Mouse (Mus musculus) liver, embryonic 13.5 days (tissue): Measurements from ENCODE around the gene Dgat2. TPM values are rescaled to one million over a fixed set of nuclear protein-coding genes. Genes with fewer than 3 reads are reported as not detected.

ENCODE experiments used
- ATAC-seq: fragments of 200-750 bp; cut with Nextera tagmentation; 2 replicates; pipeline ENCODE4 v1.8.0; 2017; ENCODE audit warnings: low read depth, mild to moderate bottlenecking, moderate number of reproducible peaks, moderate library complexity
- DNase-seq: peaks from one replicate; pipeline ENCODE4 v3.0.0; 2022
- H3K27ac ChIP-seq: fragments of 300-500 bp; sonication (generic); 2 replicates; pipeline ENCODE4 v1.5.1; 2015; ENCODE audit warnings: moderate library complexity, mild to moderate bottlenecking, inconsistent platforms
- H3K27me3 ChIP-seq: fragments of 300-500 bp; sonication (generic); 2 replicates; pipeline ENCODE4 v1.6.1; 2015; ENCODE audit warnings: mild to moderate bottlenecking, inconsistent platforms
- H3K36me3 ChIP-seq: fragments of 300-500 bp; sonication (generic); 2 replicates; pipeline ENCODE4 v1.6.1; 2015; ENCODE audit warnings: mild to moderate bottlenecking, inconsistent platforms
- H3K4me1 ChIP-seq: fragments of 300-500 bp; sonication (generic); replicated peaks from 2 replicates; pipeline ENCODE4 v1.6.1; 2015; ENCODE audit warnings: inconsistent platforms
- H3K4me2 ChIP-seq: fragments of 300-500 bp; sonication (generic); 2 replicates; pipeline ENCODE4 v1.6.1; 2015; ENCODE audit warnings: inconsistent platforms, mild to moderate bottlenecking, moderate library complexity
- H3K4me3 ChIP-seq: fragments of 300-500 bp; sonication (generic); replicated peaks from 2 replicates; pipeline ENCODE4 v1.5.1; 2015; ENCODE audit warnings: mild to moderate bottlenecking, inconsistent platforms
- H3K9ac ChIP-seq: fragments of 300-500 bp; sonication (generic); 2 replicates; pipeline ENCODE4 v1.6.1; 2015; ENCODE audit warnings: mild to moderate bottlenecking, inconsistent platforms
- H3K9me3 ChIP-seq: fragments of 300-500 bp; sonication (generic); replicated peaks from 2 replicates; pipeline ENCODE4 v1.6.1; 2016; ENCODE audit warnings: inconsistent platforms
- WGBS: fragments of 180-500 bp; shearing (Covaris S2); methylation state at CpG from one replicate; pipeline ENCODE4 v1.1.7; 2015; ENCODE audit not compliant: insufficient replicate concordance; 5-methylcytosine and 5-hydroxymethylcytosine counted together
- polyA plus RNA-seq: library from polyadenylated mRNA; unstranded; fragments of >200 nt; fragmentation: Nextera tagmentation; extraction: Ambion mirVana; gene quantifications from 2 replicates; pipeline ENCODE4 v1.2.1, GENCODE M21; 2015

Gene Dgat2
- polyA plus RNA-seq, 1 experiment from 2014 or later: 71.1 TPM

GRCm38 (mm10) chr7:99215347-99215855, 32.9 kb upstream of the Dgat2 start:
- 48% methylated on average over 8 of the region's 8 CpGs for WGBS
- DNase-seq: no peak
- Histone ChIP-seq H3K4me2 (no peak overlapping the region), H3K36me3 (peaks cover under 1% of the 10 kb centered on the region; the same call in 1 of the 2 replicates), H3K27me3 (0 out of 2 replicates have a peak, but pooled peaks cover 6% of the 10 kb centered on the region), H3K9me3 (no peaks in the 10 kb centered on the region), H3K27ac (no peak overlapping the region), H3K9ac (no peak overlapping the region), H3K4me3 (no peak overlapping the region), H3K4me1 (peaks cover 12% of the 10 kb centered on the region; the same call in 1 of the 2 replicates)
- 0 out of 2 replicates have a peak, but pooled peaks have one; percentile 42 for ATAC-seq

DNA sequence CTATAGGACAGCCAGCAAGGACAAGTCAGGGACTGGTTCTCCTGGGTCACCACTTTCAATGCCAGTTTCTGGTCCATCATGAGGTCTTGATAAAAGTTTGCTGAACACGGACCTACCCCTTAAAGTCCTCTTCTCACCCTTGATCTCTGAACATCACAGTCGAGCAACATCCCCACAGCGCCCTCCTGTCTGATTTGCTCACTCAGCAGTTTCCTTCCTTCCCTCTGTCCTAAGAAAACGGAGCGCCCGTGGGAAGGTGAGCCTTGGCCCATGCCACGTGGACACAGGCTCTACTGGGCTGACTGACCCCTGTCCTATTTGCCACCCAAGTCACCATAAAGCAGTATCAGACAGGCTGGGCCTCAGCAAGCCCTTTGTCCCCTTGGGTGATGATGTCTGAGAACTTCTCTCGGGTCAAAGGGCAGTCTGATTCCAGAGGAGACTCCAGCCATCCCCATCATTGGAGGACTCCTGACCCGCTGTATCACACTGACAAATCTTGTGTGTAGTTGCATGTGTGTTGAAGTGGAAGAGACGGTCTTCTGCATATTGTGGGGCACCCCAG, 32.2 kb upstream of the Dgat2 start:
- Histone ChIP-seq H3K4me1 (peaks cover 12% of the 10 kb centered on the region; the same call in 1 of the 2 replicates), H3K4me2 (no peak overlapping the region), H3K4me3 (no peak overlapping the region), H3K27ac (no peak overlapping the region), H3K36me3 (no peaks in the 10 kb centered on the region), H3K27me3 (0 out of 2 replicates have a peak, but pooled peaks cover 6% of the 10 kb centered on the region), H3K9ac (no peak overlapping the region), H3K9me3 (no peaks in the 10 kb centered on the region)
- DNase-seq (no peak), ATAC-seq (no peak)
- WGBS: 65% methylated on average over 10 of the region's 10 CpGs

GRCm38 (mm10) chr7:99213686-99214085, 31.2 kb upstream of the Dgat2 start:
- WGBS: 59% methylated on average over 2 of the region's 2 CpGs
- peaks cover 15% of the 10 kb centered on the region; the same call in 1 of the 2 replicates for H3K4me1 ChIP-seq
- DNase-seq (no peak), ATAC-seq (no peak)
- no peak overlapping the region for H3K9ac ChIP-seq
- no peaks in the 10 kb centered on the region for H3K36me3 ChIP-seq
- no peak overlapping the region for H3K4me2 ChIP-seq
- H3K27me3 ChIP-seq: no peaks in the 10 kb centered on the region
- no peaks in the 10 kb centered on the region for H3K9me3 ChIP-seq
- no peak overlapping the region for H3K4me3 ChIP-seq
- no peak overlapping the region for H3K27ac ChIP-seq

GRCm38 (mm10) chr7:99213056-99213455, 30.5 kb upstream of the Dgat2 start:
- no peak for ATAC-seq
- Histone ChIP-seq H3K27me3 (no peaks in the 10 kb centered on the region), H3K4me2 (no peak overlapping the region), H3K27ac (no peak overlapping the region), H3K4me3 (no peak overlapping the region), H3K9ac (no peak overlapping the region), H3K4me1 (peaks cover 16% of the 10 kb centered on the region; the same call in 1 of the 2 replicates), H3K36me3 (no peaks in the 10 kb centered on the region), H3K9me3 (no peaks in the 10 kb centered on the region)
- 70% methylated on average over 1 of the region's 1 CpGs for WGBS
- DNase-seq: no peak

DNA sequence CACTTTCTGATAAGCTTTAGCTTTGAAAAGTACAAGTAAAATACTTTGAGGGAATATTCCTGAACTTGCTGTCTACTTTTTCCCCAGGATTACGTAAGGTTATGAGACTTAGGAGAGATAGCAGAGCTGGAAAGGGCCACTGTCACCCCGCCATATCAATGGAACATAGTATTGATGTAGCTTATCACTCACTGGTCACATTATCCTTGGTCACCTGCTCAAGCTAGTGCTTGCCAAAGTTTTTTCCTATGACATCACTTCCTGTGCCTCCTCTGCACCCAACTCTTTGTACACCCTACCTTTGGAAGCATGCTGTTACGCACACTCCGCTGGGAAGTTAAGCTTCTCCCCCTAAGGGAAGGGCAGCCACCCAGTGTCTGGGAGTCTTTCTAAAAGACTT, 26.2 kb upstream of the Dgat2 start:
- H3K27me3 ChIP-seq: no peaks in the 10 kb centered on the region
- no peaks in the 10 kb centered on the region for H3K9me3 ChIP-seq
- DNase-seq (no peak), ATAC-seq (no peak)
- H3K4me2 ChIP-seq: no peak overlapping the region
- H3K9ac ChIP-seq: no peak overlapping the region
- no peaks in the 10 kb centered on the region for H3K36me3 ChIP-seq
- no peak overlapping the region for H3K27ac ChIP-seq
- WGBS: 69% methylated on average over 4 of the region's 4 CpGs
- no peak overlapping the region for H3K4me3 ChIP-seq
- H3K4me1 ChIP-seq: peaks cover 16% of the 10 kb centered on the region

DNA sequence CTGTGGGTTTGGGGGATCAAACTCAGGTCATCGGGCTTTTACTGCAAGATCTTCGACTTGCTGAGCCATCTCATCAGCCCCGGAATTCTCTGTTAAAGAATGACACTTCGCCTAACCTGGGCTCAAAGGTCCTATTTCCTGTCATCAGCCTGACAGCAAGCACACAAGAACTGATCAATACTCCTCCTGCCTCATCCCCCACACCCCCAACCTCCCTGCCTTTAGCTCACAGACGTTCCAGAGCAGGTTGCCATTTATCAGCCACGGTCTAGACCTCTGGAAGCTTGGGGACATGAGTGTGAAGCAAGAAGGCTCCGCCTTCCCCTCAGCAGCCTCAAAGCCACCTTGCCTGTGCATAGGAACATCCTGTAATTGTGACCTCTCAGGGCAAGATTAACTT, 23.8 kb upstream of the Dgat2 start:
- ATAC-seq: peak; percentile 45; the same call in 1 of the 2 replicates
- Histone ChIP-seq H3K27ac (peak overlapping the region; percentile 3; the same call in 1 of the 2 replicates), H3K36me3 (no peaks in the 10 kb centered on the region), H3K27me3 (no peaks in the 10 kb centered on the region), H3K9me3 (no peaks in the 10 kb centered on the region), H3K9ac (no peak overlapping the region), H3K4me3 (no peak overlapping the region), H3K4me2 (no peak overlapping the region), H3K4me1 (peaks cover 16% of the 10 kb centered on the region)
- 56% methylated on average over 7 of the region's 7 CpGs for WGBS
- no peak for DNase-seq

DNA sequence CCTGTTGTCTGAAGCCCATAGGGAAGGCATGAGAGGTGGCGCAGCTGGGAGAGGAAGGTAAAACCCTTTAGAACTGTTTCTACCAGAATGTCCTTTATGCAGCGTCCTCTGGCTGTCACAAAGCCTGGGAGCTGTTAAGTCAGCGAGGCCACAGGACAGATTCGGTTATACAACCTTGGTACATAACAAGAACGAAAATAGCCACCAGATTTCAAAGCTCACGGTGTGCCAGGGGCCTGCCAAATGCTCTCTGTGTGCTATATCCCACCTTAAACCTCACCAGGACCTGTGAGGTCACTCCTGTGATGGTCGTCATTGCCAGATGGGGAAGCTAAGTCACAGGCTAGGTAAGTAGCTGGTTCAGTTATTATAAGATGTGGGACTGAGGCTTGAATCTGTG, 19.6 kb upstream of the Dgat2 start:
- ATAC-seq (no peak), DNase-seq (no peak)
- Histone ChIP-seq H3K4me3 (no peak overlapping the region), H3K9ac (no peak overlapping the region), H3K27me3 (no peaks in the 10 kb centered on the region), H3K9me3 (no peaks in the 10 kb centered on the region), H3K36me3 (no peaks in the 10 kb centered on the region), H3K27ac (no peak overlapping the region), H3K4me1 (peaks cover 21% of the 10 kb centered on the region), H3K4me2 (no peak overlapping the region)
- 56% methylated on average over 7 of the region's 7 CpGs for WGBS

DNA sequence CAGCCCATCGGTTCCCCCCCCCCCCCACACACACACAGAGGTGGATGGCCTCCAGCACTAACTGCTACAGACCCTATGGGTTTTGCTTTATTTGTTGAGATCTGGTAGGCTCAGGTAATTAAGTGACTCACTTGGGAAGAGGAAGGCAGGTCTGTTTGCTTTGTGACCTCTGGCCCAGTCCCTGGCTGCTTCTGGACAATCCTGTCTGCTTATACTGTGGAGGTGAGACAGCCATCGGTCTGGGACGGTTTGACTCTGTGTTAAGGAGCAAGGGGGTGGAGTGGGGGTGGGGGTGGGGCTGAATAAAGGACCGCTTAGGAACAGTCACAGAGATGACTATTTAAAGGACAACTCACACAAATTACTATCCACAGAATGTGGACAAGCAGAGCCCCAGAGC, 17.8 kb upstream of the Dgat2 start:
- DNase-seq (no peak), ATAC-seq (peak; percentile 31; the same call in 1 of the 2 replicates)
- peaks cover 9% of the 10 kb centered on the region; the same call in 1 of the 2 replicates for H3K4me1 ChIP-seq
- H3K4me3 ChIP-seq: no peak overlapping the region
- 55% methylated on average over 4 of the region's 4 CpGs for WGBS
- H3K27ac ChIP-seq: no peak overlapping the region
- H3K9me3 ChIP-seq: no peaks in the 10 kb centered on the region
- no peak overlapping the region for H3K4me2 ChIP-seq
- H3K9ac ChIP-seq: no peak overlapping the region
- H3K36me3 ChIP-seq: no peaks in the 10 kb centered on the region
- no peaks in the 10 kb centered on the region for H3K27me3 ChIP-seq

DNA sequence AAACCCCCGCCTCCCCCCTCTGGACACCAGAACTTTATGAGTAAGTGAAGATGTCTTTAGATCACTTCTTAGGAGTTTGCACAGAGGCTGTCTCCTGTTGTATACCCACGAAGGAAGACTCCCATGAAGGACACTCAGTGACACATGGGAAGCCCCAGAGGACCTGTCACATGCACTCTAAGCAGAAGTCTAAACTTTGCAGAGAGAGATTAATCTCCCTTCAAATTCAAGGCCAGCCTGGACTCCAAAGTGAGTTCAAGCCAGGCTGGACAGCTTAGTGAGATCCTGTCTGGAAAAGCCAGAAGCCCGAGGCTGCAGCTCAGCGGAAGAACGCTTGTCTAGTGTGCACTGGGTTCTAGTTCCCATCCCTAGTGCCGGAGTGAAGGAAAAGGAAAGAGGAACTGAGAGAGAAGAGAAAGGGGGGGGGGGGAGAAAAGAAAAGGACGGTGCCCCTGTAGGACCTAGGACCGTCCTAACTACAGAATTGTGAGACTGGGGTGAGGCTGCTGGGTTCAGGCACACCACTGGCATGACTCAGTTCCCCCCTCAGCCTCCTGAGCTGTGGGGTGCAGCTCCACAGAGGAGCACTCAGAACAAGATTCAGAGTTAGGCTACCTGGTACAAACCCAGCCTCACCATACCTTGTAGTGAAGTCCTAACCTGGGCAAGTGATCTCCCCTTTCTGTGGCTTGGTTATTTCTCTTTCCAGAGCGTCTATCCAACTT, 17.1 kb upstream of the Dgat2 start:
- H3K27me3 ChIP-seq: no peaks in the 10 kb centered on the region
- 49% methylated on average over 9 of the region's 9 CpGs for WGBS
- DNase-seq (no peak), ATAC-seq (no peak)
- no peak overlapping the region for H3K27ac ChIP-seq
- H3K4me1 ChIP-seq: peaks cover 9% of the 10 kb centered on the region; the same call in 1 of the 2 replicates
- H3K4me2 ChIP-seq: no peak overlapping the region
- H3K4me3 ChIP-seq: no peak overlapping the region
- no peaks in the 10 kb centered on the region for H3K9me3 ChIP-seq
- no peaks in the 10 kb centered on the region for H3K36me3 ChIP-seq
- no peak overlapping the region for H3K9ac ChIP-seq

- DNase-seq: no peak
Observed at GRCm38 (mm10) chr7:99198811-99199210, 16.3 kb upstream of the Dgat2 start.

DNA sequence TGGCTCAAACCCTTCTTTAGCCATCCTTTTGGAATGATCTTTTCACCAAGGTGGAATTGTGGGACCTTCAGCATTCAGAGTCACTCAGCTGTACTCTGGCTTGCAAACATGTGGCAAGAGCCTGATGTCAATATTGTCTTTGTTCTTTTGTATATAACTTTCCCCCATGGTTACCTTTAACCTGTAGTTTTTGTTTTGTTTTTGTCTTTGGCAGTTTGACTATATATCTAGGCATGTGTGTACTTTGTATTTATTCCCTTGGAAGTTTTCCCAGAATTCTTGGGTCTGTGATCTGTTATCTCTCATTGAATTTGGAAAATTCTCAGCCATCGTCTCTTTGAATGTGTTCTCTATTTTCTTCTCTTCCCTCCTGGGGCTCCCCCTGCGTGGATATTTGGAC, 12.0 kb upstream of the Dgat2 start:
- DNase-seq (no peak), ATAC-seq (no peak)
- H3K9me3 ChIP-seq: no peaks in the 10 kb centered on the region
- no peak overlapping the region for H3K9ac ChIP-seq
- H3K27me3 ChIP-seq: no peaks in the 10 kb centered on the region
- no peak overlapping the region for H3K27ac ChIP-seq
- no peaks in the 10 kb centered on the region for H3K36me3 ChIP-seq
- H3K4me1 ChIP-seq: peaks cover 10% of the 10 kb centered on the region
- 41% methylated on average over 2 of the region's 2 CpGs for WGBS
- no peak overlapping the region for H3K4me3 ChIP-seq
- no peak overlapping the region for H3K4me2 ChIP-seq

More at GRCm38 (mm10) chr7:99198811-99199210, 16.3 kb upstream of the Dgat2 start:
- H3K4me2 ChIP-seq: no peak overlapping the region
- H3K27me3 ChIP-seq: no peaks in the 10 kb centered on the region
- H3K4me3 ChIP-seq: no peak overlapping the region
- no peaks in the 10 kb centered on the region for H3K36me3 ChIP-seq
- no peaks in the 10 kb centered on the region for H3K9me3 ChIP-seq
- H3K4me1 ChIP-seq: peaks cover 9% of the 10 kb centered on the region; the same call in 1 of the 2 replicates
- H3K9ac ChIP-seq: no peak overlapping the region
- ATAC-seq: no peak
- 56% methylated on average over 2 of the region's 2 CpGs for WGBS
- no peak overlapping the region for H3K27ac ChIP-seq
